Mouse (Mus musculus): ENCODE data around the gene Zfp472. TPM values are rescaled to one million over a fixed set of nuclear protein-coding genes. Genes with fewer than 3 reads are reported as not detected.

The Zfp472 gene
- polyA plus RNA-seq (2012; rRNA removed) = 1.2 and 1.8 TPM in 2 replicates

- DNase-seq (ENCODE audit: low read depth) = peak; percentile 74
Observed at GRCm38 (mm10) chr17:32965623-32966290, at the start of gene Zfp472. TSS of gene Zfp472 (plus strand) at chr17:32965814.

GRCm38 (mm10) chr17:32916075-32916474 is 49.5 kb upstream of the Zfp472 start:
- no peak for DNase-seq (ENCODE audit: low read depth)

GRCm38 (mm10) chr17:32917131-32917530 is 48.5 kb upstream of the Zfp472 start, which contains the start of gene Cyp4f14:
TSS of gene Cyp4f14 (minus strand) at chr17:32917342.
- DNase-seq (ENCODE audit: low read depth) = no peak

- DNase-seq (ENCODE audit: low read depth) = no peak
Observed at GRCm38 (mm10) chr17:32919123-32919522, 46.5 kb upstream of the Zfp472 start.

GRCm38 (mm10) chr17:32923681-32924080 is 41.9 kb upstream of the Zfp472 start:
- DNase-seq (ENCODE audit: low read depth) = no peak

GRCm38 (mm10) chr17:32924658-32925312 is 40.8 kb upstream of the Zfp472 start:
- DNase-seq (ENCODE audit: low read depth) = no peak

GRCm38 (mm10) chr17:32927803-32928202 is 37.8 kb upstream of the Zfp472 start:
- no peak for DNase-seq (ENCODE audit: low read depth)

- no peak for DNase-seq (ENCODE audit: low read depth)
Observed at GRCm38 (mm10) chr17:32939831-32940230, 25.8 kb upstream of the Zfp472 start.

- DNase-seq (ENCODE audit: low read depth) = no peak
Observed at GRCm38 (mm10) chr17:32943661-32944060, 22.0 kb upstream of the Zfp472 start.

GRCm38 (mm10) chr17:32944402-32945035 is 21.1 kb upstream of the Zfp472 start:
- no peak for DNase-seq (ENCODE audit: low read depth)

- no peak for DNase-seq (ENCODE audit: low read depth)
Observed at GRCm38 (mm10) chr17:32946716-32947115, 18.9 kb upstream of the Zfp472 start.

GRCm38 (mm10) chr17:32947215-32947914 is 18.2 kb upstream of the Zfp472 start, which contains the start of gene Cyp4f13:
TSS of gene Cyp4f13 (minus strand) at chr17:32947402.
- peak; percentile 63 for DNase-seq (ENCODE audit: low read depth)

GRCm38 (mm10) chr17:32950136-32950535 is 15.5 kb upstream of the Zfp472 start:
- no peak for DNase-seq (ENCODE audit: low read depth)

GRCm38 (mm10) chr17:32951006-32951405 is 14.6 kb upstream of the Zfp472 start:
- no peak for DNase-seq (ENCODE audit: low read depth)

GRCm38 (mm10) chr17:32951441-32951840 is 14.2 kb upstream of the Zfp472 start:
- DNase-seq (ENCODE audit: low read depth) = no peak

GRCm38 (mm10) chr17:32965253-32965622 is 376 bp upstream of the Zfp472 start:
- DNase-seq (ENCODE audit: low read depth) = no peak

- DNase-seq (ENCODE audit: low read depth) = no peak
Observed at GRCm38 (mm10) chr17:32981361-32981760, 15.7 kb downstream of the Zfp472 start.

- no peak for DNase-seq (ENCODE audit: low read depth)
Observed at GRCm38 (mm10) chr17:32986301-32986700, 20.7 kb downstream of the Zfp472 start.

- DNase-seq (ENCODE audit: low read depth) = no peak
Observed at GRCm38 (mm10) chr17:32991965-32992698, 26.5 kb downstream of the Zfp472 start.

GRCm38 (mm10) chr17:32992699-32993474 is 27.3 kb downstream of the Zfp472 start, which contains the start of gene Zfp952:
TSS of gene Zfp952 (plus strand) at chr17:32993129.
- DNase-seq (ENCODE audit: low read depth) = peak; percentile 69

GRCm38 (mm10) chr17:32998492-32998891 is 32.9 kb downstream of the Zfp472 start:
- no peak for DNase-seq (ENCODE audit: low read depth)
